Mouse (Mus musculus) telencephalon, adult 2 months (tissue): ENCODE measurements around the gene Mageb1.
"Not testable (repeated sequence)": the region's sequence is repeated elsewhere in the genome, so short reads cannot be mapped to it uniquely, and the experiment has no call there.

Experiments used
- DNase-seq: peaks from one replicate; pipeline ENCODE4 v3.0.0-alpha.2; 2011; ENCODE audit warnings: low read depth, low spot score

Gene Mageb1

GRCm38 (mm10) chrX:92016233-92016632 is at the start of gene Mageb1:
Gene Mageb1, minus strand, starts transcription at chrX:92016333.
- DNase-seq: not testable (repeated sequence)
